Mouse (Mus musculus): ENCODE measurements at regions not wholly inside any gene's neighbourhood (a gene's known extent, or its start where the extent isn't known, plus 50 kb on each side); places are given as distances from the start of the nearest gene placed in this dataset.
A peak's percentile ranks its signal among the peaks of the same experiment; 100 is the strongest.
"Not testable (repeated sequence)": the region's sequence is repeated elsewhere in the genome, so short reads cannot be mapped to it uniquely, and the experiment has no call there.

DNA sequence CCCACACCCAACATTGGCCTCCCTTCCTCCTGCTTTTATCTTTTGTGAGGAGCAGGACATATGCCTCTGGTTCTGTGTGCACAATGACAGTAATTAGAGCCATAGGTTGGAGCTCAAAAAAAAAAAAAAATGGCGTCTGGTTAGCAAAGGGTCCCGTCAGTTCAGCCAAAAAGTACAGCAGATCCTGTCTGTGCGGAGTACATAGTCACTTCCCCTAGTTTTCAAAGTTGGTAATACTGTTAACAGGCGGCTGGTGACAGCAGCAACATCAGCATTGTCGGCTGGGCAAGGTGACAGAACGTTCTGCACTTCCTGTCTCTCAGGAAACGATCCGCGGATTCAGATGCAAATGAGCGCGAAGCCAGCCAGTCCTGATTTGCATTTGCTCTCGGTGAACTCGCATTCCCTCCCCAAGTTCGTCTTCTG is 642.4 kb upstream of the Gm19410 start:
- DNase-seq: peak; percentile 65 to 70

DNA sequence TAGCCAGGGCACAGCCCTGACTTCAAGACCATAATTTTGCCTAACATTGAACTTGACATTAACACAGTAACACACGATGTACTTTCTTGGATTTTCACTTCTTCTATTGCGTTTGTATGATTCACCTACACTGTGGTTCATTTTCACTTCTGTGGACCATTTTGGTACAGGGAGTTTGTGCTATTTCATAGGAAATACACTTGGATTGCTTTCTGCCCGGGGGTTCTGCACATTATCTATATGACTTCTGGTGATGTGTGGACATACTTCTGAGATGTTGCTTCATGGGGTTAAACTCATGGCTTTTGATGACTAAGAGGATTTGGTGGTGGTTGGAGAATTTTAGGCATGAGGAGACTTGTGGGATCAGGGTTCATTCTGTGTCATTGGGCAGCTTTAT is 640.4 kb upstream of the Gm19410 start:
- no peak for DNase-seq

DNA sequence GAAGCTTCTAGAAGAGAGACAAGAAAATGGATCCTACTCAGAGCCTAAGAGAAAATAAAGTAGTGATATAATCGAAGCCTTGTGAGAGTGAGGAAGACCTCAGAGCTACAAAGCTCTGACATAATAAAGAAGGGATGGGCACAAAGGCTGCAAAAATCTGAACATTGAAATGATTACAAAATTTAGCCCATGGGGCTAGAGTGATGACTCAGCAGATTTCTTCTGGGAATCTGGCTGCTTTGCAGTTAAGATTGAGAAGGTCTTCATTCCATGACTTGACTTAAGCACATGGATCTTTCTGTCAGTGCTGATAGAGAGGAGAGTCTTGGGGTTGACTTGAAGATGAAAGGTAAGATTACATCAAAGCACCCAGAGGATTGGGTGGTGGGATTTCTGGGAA is 633.3 kb upstream of the Gm19410 start:
- no peak for DNase-seq

DNA sequence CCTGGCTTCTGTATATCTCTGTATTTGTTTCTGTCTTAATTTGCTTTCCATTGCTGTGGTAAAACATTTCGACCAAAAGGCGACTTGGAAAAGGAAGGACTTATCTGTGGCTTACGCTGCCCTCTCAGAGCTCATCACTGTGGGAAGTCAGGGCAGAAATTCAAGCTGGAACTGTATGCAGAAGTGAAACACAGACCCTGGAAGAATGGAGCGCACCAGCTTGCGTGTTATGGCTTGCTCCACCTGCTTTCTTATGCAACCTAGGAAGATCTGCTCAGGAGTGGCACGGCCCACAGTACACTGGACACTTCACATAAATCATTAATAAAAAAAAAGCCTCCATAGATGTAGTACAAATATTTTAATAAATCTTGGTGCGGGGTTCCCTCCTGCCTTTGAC is 630.0 kb upstream of the Gm19410 start:
- DNase-seq: no peak

DNA sequence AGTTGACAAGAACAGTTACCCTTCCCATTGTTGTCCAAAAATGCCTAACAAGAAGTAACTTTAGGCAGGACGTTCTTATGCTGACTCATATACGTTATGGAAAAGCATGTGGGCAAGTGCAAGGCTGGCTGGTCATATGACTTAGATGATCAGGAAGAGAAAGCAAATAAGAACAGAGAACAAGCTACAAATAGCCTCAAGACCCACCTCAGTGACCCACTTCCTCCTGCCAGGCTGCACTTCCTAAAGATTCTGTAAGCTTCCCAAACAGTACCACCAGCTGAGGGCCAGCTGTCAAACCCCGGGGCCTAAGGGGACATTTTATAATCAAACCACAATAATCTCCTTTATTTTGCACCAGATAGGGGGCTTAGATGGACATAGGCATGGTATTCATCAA is 628.9 kb upstream of the Gm19410 start:
- no peak for DNase-seq

DNA sequence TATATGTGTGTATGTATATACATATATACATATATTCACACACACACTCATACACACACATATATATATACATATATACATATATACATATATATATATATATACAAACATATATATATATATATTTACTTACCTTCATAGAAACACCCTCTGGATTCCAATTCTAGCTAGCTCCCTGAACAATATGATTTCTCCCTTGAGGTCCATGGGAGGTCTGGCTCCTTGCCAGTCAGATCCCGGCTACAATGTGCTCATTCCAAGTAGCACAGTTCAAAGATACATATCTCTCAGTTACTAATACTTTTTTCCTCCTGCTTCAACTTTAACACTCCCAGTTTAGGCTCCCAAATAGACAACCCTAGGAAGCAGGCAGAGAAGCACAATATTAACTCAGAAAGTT is 624.8 kb upstream of the Gm19410 start:
- no peak for DNase-seq

DNA sequence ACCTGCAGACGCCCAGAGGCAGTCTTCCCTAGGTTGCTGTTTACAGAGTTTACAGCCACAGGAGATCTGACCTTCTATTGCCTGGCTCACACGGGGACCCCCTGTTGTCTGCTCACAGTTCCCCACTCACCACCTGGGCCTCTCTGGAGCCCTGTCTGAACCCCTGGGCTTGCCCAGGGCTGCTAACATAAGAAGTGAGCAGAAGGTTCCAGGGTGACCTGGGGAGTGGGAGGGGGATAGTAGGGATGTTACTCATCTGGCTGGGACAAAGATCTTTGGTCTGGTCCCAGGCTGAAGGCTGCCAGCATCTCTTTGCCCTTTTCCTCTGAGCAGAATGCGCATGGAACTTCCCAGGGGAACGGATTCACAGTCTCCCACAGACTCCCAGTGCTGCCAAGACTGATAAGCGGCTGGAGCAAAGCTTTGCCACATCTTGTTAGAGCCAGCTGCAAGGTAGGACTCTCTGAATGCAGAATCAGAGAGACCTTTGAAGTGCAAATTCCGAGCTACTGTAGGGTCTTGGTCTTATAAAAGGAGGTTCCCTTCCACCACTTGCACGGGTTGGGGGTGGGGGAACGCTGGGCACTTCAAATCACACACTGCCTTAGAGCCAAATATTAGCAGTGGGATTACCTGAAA is 622.5 kb upstream of the Gm19410 start:
- DNase-seq: no peak

DNA sequence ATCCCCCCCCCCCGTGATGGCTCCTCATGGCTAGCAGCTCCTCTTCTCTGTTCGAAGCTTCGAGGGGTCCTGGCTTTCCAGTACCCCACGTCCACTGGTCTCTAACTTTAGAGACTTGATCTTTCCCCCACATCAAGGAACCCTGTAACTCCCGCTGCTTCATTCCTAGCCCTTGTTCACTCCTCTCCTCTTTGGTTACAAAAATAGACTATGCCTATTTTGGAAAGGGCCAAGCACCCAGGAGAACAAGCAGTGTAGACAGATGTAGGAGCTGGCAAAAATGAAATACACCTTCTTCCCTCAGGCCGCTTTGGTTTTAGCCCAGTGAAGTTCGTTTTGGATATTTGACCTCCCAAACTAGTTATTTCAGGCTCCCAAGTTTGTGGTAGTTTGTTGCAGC is 621.9 kb upstream of the Gm19410 start:
- DNase-seq: no peak

DNA sequence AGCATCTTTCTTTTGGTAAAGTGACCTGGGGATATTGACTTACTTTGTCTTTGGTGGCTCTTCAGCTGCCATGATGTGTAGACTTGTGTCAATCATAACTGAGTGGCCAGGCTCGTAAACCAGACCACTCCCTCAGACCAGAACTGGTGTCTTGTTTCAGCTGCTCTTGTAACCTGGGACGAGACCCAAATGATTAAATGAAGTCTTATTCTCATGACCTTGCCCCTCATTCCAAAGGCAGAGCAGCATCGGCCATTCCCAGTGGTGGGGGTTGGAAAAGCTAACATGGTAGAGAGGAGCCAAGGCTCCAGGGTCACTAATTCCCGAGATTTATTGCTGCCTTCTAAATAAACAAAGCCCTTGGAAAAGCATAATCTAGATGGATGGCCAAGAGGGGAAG is 621.2 kb upstream of the Gm19410 start:
- DNase-seq: peak; percentile 25 to 55

DNA sequence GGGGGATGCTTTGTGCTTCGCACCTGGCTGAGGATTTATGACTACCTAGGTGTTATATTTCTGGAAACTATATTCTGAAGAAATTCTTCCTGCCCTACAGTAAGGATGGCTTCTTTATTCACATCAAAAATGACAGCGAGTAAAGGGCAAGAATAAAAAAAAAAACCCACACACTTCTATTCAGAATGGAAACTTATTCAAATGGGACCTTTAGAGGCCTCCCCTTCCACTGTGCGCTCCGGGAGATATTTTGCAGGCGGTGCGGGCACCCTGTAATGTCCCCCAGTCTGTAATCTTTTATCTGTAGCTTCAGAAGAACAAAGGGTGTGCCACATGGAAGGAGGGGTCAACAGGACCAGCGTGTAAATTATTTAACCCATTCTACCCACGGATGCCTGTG is 618.1 kb upstream of the Gm19410 start:
- no peak for DNase-seq

DNA sequence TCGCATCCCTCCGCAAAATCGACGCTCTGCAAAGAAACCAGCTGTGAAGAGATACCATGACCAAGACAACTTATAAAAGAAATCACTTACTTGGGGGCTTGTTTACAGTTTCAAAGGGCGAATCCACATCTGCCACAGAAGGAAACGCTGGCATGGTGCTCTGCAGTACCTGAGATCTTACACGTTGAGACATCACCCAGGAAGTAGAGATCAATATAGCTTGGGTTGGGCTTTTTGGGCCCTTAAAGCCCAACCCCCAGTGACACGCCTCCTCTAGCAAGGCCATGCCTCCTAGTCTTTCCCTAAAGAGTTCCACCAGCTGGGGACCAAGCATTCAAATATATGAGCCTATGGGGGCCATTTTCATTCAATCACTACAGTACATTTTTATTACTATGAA is 617.6 kb upstream of the Gm19410 start:
- DNase-seq: no peak

DNA sequence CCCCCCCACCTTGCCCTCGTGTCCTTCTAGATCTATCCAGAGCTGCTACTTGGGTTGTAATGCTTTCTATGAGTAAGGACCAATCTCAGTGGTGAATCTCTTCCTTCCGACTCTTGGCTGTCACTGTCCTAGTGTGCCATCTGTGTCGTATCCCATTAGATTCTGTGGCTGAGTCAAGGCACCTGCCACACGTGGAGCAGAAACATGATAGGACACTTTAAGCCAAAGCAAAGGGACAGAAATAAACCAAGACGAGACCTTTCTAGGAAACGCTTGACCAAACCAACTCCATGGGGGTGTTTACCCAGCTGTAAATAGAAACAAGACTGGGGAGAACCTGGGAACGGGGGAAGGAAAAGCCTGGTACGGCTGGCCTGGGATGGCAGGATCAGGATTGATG is 613.0 kb upstream of the Gm19410 start:
- no peak for DNase-seq

DNA sequence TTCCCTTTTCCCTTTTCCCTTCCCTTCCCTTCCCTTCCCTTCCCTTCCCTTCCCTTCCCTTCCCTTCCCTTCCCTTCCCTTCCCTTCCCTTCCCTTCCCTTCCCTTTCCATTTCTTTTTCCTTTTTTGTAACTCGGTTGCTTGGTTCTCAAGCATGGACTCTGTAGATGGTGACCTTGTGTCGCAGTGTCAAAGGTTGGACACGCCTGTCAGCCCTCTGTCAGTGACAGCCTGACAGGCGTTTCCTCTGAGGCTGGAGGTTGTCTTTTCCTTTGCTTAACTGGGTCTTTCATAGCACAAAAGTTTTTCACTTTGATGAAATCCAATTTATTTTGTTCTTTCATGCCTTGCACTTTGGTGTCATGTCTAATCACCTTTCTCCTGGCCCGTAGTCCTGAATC is 609.3 kb upstream of the Gm19410 start:
- DNase-seq: no peak

DNA sequence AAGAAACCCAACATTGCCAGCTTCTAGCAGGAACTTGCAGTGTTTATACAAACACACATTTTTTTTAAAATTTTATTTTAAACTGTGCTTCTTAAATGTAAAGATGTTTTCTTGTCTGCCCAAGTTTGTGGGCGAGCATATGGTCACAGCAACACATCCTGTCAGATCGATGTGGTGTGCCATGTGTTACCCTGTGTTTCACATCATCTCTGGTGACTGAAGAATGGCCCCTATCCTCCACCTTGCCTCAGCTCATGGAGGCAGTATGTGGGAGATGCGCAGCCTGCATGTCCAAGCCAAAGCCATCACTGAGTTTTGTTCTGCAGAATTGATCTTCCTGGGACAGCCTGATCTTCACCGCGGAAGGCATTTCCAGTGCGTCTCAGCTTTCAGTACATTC is 607.9 kb upstream of the Gm19410 start:
- DNase-seq: no peak

DNA sequence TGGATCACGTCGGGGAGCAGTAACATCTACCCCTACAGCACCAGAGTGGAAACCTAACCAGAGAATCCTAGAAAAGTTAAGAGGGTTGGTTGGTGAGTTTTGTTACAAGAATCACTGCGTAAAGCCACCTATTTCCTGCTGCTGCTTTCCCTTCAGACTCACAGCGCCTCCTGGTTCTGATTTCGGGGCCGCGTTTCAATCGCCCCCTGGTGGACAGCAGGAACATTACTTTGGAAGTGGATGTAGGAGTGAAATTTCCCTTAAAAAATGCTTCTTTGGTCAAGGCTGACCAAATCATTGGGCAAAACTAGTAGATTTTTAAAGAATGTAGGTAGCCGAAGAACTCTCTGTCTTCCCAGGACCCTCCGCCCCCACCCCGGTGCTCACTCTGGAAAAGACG is 606.3 kb upstream of the Gm19410 start:
- peak; percentile 51 to 80 for DNase-seq

DNA sequence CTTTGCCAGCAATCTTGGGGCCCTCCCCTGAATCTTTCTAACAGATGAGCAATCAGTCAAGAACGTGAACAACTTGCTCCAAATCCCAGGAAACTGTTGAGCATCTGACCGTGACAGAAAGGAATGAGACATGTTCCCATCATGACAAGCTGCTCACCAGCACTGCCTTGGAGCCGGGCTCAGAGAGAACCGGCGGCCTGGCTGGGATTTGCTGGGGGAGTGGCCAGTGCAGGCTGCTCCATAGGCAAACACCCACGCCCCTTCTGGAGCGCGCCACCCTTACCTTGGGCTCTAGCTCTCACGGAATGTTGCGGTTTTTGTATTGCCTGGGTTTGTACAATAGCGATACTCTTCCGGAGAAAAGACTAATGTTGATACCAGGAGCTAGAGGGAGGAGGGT is 605.4 kb upstream of the Gm19410 start:
- no peak for DNase-seq

DNA sequence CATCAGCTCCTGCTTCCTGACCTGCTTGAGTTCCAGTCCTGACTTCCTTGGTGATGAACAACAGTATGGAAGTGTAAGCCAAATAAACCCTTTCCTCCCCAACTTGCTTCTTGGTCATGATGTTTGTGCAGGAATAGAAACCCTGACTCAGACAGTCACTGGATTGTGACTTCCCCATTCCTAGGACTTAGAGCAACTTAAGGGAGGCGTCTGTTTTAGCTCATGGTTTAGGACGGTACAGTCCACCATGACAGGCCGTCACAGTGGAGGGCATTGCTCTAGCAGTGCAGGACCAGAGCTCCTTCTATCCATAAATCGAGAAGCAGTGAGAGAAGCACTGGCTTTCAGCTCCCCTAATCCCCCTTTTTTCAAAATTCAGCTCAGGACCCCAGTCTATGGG is 603.4 kb upstream of the Gm19410 start:
- DNase-seq: not testable (repeated sequence)

DNA sequence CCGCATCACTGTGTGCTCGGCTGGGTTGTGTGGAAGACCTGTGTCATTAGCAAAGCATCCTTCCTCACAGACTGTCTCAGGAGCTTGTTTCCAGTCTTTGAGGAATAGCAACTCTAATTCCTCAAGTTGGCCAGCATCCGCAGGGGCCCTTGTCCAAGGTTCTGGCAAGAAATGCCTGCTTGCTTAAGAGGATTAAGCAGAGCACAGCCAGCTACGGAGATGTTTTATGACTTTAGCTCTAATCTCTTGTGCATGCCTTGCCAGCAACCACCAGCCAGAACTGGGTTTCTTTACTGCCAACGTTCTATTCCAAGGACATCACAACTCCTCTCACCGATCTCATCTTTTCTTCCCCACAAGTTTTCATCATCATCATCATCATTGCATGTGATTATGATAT is 599.0 kb upstream of the Gm19410 start:
- DNase-seq: no peak

DNA sequence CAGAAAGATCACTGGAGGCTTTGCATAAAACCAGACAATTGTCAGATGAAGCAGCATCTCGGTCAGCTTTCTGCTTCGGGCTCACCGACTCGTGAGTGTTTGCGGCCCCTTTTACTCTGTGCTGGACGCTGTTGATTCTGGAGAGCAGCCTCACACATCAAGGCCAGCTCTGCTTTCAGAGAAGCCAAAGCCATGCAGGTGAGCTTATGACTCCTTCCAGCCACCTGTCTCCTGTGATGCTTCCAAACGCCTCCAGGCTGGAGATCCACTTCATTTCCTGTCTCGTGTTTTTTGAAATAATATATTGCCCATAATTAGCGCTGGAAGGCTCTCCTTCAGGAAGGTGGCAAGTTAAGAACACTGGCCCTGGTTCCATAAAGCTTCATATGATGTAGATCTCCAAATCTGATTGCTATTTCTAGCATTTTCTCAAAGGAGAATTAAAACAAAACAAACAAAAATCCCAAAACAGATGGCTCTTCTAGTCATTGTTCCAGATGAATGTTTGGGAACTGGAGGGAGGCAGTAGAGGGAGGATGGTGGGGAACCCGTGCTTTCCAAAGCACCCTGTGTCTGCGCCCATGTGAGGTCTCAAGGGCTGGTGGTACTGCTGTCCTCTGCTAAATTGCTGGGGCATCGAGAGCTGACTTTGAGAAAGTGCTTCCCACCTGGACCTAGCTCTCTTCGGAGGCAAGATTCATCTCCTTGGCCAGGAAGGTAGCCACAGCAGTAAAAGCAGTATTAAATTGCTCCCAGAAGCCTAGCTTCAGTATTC is 593.9 kb upstream of the Gm19410 start:
- DNase-seq: no peak

DNA sequence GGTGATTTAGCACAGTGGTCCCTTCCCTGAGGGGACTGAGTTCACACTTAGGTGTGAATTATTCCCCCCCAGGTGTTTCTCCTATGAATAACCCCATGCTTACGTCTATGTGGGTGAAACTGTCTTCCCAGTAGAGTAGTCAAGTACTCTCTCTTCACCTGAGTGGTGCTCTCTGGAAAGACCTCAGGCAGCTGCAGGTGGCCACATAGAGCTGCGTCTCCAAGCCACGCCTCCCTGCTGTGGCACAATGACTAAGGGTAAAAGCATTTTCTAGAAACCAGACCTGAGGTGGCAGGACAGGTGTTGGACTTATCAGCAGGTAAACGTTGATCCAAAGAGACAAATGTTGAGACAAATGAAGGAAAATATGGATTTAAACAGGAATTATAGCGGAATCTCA is 588.3 kb upstream of the Gm19410 start:
- no peak for DNase-seq

DNA sequence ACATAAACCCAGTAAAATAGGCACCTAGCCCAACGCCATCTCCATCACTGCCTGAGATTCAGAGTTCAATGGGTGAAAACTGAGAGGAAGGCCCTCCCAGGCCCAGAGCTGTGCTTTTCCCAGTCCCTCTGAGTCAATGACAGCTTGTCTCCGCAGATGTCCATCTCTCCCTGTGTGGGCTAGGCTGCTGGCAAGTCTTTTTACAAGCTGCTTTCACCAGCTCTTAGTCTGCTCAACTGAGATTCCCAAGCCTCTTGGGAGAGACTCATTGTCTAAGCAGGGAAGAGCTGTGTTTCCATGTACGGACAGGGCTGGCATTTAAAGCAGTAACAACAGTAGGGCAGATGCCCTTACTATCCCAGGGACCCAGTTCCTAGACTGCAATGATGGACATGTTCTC is 585.5 kb upstream of the Gm19410 start:
- DNase-seq: no peak

DNA sequence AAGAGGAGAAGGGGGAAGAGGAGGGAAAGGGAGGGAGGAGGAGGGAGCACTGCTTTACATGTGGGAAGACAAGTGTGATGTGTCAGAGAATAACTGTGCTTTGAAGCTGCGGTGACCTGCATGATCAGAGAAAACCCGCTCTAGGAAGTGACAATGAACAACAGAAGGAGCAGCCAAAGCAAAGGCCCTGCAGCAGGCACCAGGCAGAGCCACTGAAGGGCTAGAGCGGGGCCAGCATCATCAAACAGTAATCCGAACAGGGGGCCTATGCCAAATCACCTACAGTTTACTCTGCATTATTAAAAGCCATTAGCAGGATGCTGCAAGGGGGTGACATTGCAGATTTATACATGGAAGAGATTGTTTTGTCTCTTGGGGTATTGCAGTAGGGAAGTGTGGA is 583.4 kb upstream of the Gm19410 start:
- no peak for DNase-seq

DNA sequence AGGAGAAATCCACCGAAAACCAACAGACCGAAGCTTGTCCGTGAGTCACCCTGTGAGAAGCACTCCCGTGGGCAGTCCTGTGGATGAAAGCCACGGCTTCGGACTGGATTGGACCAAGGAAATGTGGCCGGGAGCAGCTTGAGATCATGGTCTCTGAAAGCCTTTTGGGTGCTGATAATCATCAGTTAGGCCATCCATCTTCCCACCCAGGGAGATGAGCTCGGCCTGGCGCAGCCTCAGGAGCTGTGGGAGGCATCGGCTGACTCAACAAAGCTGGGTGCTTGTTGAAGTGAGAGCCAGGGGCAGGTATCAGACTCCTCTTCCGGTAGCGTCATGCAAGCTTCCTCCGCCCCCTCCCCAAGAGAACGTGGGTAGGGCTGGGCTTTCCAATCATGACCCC is 582.2 kb upstream of the Gm19410 start:
- DNase-seq: no peak

DNA sequence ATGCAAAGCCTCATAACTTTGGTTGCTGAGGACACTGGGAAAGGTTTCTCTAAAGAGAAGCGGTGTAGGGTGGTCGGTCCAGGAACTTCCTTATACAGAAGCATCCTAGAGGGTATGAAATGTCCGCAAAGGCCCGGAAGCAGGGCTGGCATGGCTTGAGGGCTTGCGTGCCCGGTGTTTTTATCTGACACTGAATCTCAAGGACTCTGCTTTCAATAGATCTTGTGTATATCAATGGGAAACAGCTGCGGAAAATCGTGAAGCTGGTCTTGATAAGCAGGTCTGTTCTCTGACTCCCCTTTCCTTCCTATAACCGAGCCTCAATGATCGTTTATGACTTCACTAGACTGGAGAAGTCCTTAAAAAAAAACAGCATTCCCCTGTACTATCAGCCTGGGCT is 580.4 kb upstream of the Gm19410 start:
- no peak for DNase-seq

DNA sequence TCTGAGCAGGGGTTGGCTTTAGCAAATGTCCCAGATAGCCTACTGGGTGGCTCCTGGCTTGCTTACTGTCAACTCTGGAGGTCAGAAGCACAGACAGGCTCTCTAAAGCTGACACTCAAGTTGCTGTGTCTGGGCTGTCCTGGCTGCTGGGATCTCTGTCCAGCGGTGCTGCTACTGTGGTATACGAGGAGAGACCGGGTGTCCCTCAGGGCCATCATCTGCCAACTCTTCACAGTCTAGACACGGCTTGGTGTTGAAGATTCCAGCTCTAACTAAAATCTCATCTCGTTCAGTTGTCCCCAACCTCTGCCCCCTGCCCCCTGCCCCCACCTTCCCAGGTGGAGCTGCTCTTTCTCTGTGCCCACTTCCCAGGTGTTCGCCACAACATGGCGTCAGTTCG is 577.1 kb upstream of the Gm19410 start:
- no peak for DNase-seq

Data from kidney, postnatal 36 days (tissue).